Comparison of ENCODE assay signal across 8 mouse cellular contexts in the genomic region with DNA sequence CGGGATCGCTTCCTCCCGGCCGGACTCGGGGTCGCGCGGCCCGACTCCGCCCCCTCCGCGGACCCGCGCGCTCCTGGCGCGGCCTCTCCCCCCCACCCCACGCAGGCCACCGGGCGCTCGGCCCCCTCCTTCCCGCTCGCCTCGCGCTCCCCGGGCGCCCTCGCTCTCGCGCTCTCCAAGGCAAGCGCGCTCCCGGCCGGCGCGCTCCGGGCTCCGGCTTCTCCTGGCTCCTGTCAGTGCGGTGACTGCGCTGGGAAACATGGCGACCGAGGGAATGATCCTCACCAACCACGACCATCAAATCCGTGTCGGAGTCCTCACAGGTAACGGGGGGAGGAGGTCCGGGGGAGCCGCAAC. TPM values are rescaled to one million over a fixed set of nuclear protein-coding genes. Genes with fewer than 3 reads are reported as not detected.
A peak's percentile ranks its signal among the peaks of the same experiment; 100 is the strongest.
DNase-seq lines count a peak whose midpoint lies in the region; ATAC-seq and TF ChIP-seq lines count a peak whose summit lies in the region.

No protein-coding gene starts in this region.

- no peaks in the 10 kb centered on the region for H3K9me3 ChIP-seq in intestine, embryonic 14.5 days (ENCODE audit: control insufficient read depth, low read length)
- H3K9me3 ChIP-seq in megakaryocyte, embryonic 14.5 days = no peaks in the 10 kb centered on the region

- H3K4me1 ChIP-seq in intestine, embryonic 14.5 days (replicated peaks; ENCODE audit: control insufficient read depth, insufficient read depth, low read length) = peaks cover 3% of the 10 kb centered on the region; the same call in 1 of the 2 replicates
- peaks cover 17% of the 10 kb centered on the region; the same call in 1 of the 2 replicates for H3K4me1 ChIP-seq in megakaryocyte, embryonic 14.5 days
- H3K4me1 ChIP-seq in small intestine, adult 2 months (ENCODE audit: control insufficient read depth, insufficient read depth, insufficient read length, low read length) = no peaks in the 10 kb centered on the region

- H3K9ac ChIP-seq in intestine, embryonic 14.5 days (ENCODE audit: low read length) = peak overlapping the region; percentile 78

- no peak for TF ChIP-seq CTCF in small intestine, adult 2 months (IDR thresholded peaks at IDR 0.05; ENCODE audit: extremely low read depth, insufficient read length, insufficient replicate concordance, low read depth, low read length)

- H3K27ac ChIP-seq in intestine, embryonic 14.5 days (ENCODE audit: low read depth) = peak overlapping the region; percentile 93
- H3K27ac ChIP-seq in small intestine, adult 2 months (ENCODE audit: insufficient read depth, low read depth, low read length) = peak overlapping the region; percentile 76

- H3K27me3 ChIP-seq in intestine, embryonic 14.5 days (replicated peaks; ENCODE audit: control insufficient read depth, insufficient read depth, low read length) = no peaks in the 10 kb centered on the region
- no peaks in the 10 kb centered on the region for H3K27me3 ChIP-seq in megakaryocyte, embryonic 14.5 days (replicated peaks)
- H3K27me3 ChIP-seq in small intestine, adult 2 months (ENCODE audit: control insufficient read depth, insufficient read depth, low read length) = no peaks in the 10 kb centered on the region

- H3K36me3 ChIP-seq in intestine, embryonic 14.5 days (ENCODE audit: control insufficient read depth, insufficient read depth, low read length) = no peaks in the 10 kb centered on the region
- H3K36me3 ChIP-seq in megakaryocyte, embryonic 14.5 days (replicated peaks; ENCODE audit: low read length) = no peaks in the 10 kb centered on the region
- H3K36me3 ChIP-seq in small intestine, adult 2 months (ENCODE audit: control insufficient read depth, insufficient read depth, low read length) = no peaks in the 10 kb centered on the region

- intact Hi-C loops in left cerebral cortex, postnatal 14 days (cut with DNase I) = loop anchor here (10.0 kb wide), 1 partner anchor 518 kb away; a partner anchor contains a TSS

- ATAC-seq in intestine, embryonic 14.5 days (replicated peaks; ENCODE audit: low FRiP score, low TSS enrichment, low read depth) = peak; percentile 88

- H3K4me3 ChIP-seq in intestine, embryonic 14.5 days (ENCODE audit: low read depth, low read length) = peak overlapping the region; percentile 86
- peak overlapping the region; percentile 98 for H3K4me3 ChIP-seq in megakaryocyte, embryonic 14.5 days (replicated peaks)
- H3K4me3 ChIP-seq in small intestine, adult 2 months (ENCODE audit: low read depth, low read length) = peak overlapping the region; percentile 69

- TF ChIP-seq POLR2A in small intestine, adult 2 months (IDR thresholded peaks at IDR 0.05; ENCODE audit: low read depth, low read length) = no peak; the same call in 1 of the 2 replicates

- WGBS in intestine, embryonic 14.5 days = under 1% methylated on average over 48 of the region's 48 CpGs
- WGBS in small intestine, adult 2 months = 1% methylated on average over 48 of the region's 48 CpGs

- peak; percentile 60 to 70 for DNase-seq in spleen, adult 18-20 months
- no peak for DNase-seq in spleen, adult 12 weeks (ENCODE audit: low spot score)
- peak; percentile 92 to 96 for DNase-seq in cerebellum, postnatal 25 days
- DNase-seq in frontal cortex, postnatal 36 days (ENCODE audit: low spot score in 2 of 2) = peak; percentile 81 to 86
- peak; percentile 90 for DNase-seq in intestine, embryonic 14.5 days (ENCODE audit: low spot score)
- peak; percentile 87 to 88 for DNase-seq in left cerebral cortex, postnatal 14 days (ENCODE audit: low spot score in 2 of 2)

- H3K4me2 ChIP-seq in intestine, embryonic 14.5 days (ENCODE audit: low read length) = peak overlapping the region; percentile 89

RNA-seq across cellular contexts. Expression of a gene that starts 0.3 kb away (rescaled TPM):
- polyA plus RNA-seq in intestine, embryonic 14.5 days (2014; fragmentation: Nextera tagmentation; extraction: Ambion mirVana) = 20.3 and 22.2 TPM in 2 replicates
- total RNA-seq in left cerebral cortex, postnatal 14 days (2021) = 10 to 100 TPM; 68.8 to 71.9 TPM
- polyA plus RNA-seq in megakaryocyte, embryonic 14.5 days (2012; ENCODE audit: insufficient read depth, low replicate concordance) = 6.9 and 7.8 TPM in 2 replicates
- polyA plus RNA-seq in small intestine, adult 2 months (2012; rRNA removed) = 6.3 and 7.2 TPM in 2 replicates

RNA-seq across cellular contexts. Expression of a gene that starts 32.5 kb away (rescaled TPM):
- not detected in 2 replicates for polyA plus RNA-seq in intestine, embryonic 14.5 days (2014; fragmentation: Nextera tagmentation; extraction: Ambion mirVana)
- not detected for total RNA-seq in left cerebral cortex, postnatal 14 days (2021)
- polyA plus RNA-seq in megakaryocyte, embryonic 14.5 days (2012; ENCODE audit: insufficient read depth, low replicate concordance) = not detected in 2 replicates
- polyA plus RNA-seq in small intestine, adult 2 months (2012; rRNA removed) = not detected in 2 replicates
